Mouse (Mus musculus): ENCODE measurements around the gene Ndufa7.

GRCm38 (mm10) chr17:33844196-33844595, 19.8 kb downstream of the Ndufa7 start:
- TF ChIP-seq POLR2A (IDR thresholded peaks at IDR 0.05; ENCODE audit: low read depth, low read length): no peak
- no peak for TF ChIP-seq CTCF (IDR thresholded peaks at IDR 0.05; ENCODE audit: extremely low read depth, insufficient read length, insufficient replicate concordance, low read depth, low read length)

Data from small intestine, adult 2 months (tissue).